Mouse (Mus musculus): ENCODE data around the gene Flnc. TPM values are rescaled to one million over a fixed set of nuclear protein-coding genes. Genes with fewer than 3 reads are reported as not detected.

The Flnc gene
- total and polyA plus RNA-seq, 2 experiments from 2014 or later: 1.8 to 19.4 TPM

GRCm38 (mm10) chr6:29431473-29431872 is 1.6 kb upstream of the Flnc start:
- H3K36me3 ChIP-seq (ENCODE audit: insufficient read depth, low read length): no peaks in the 10 kb centered on the region
- no peaks in the 10 kb centered on the region for H3K9me3 ChIP-seq (ENCODE audit: low read length)
- H3K4me3 ChIP-seq (ENCODE audit: low read length): no peak overlapping the region
- DNase-seq (ENCODE audit: low spot score): no peak
- H3K4me1 ChIP-seq (ENCODE audit: insufficient read depth, low read length): peaks cover 10% of the 10 kb centered on the region; the same call in 1 of the 2 replicates
- no peak overlapping the region for H3K9ac ChIP-seq (replicated peaks; ENCODE audit: low read length)
- H3K27ac ChIP-seq: no peak overlapping the region
- ATAC-seq: no peak
- peaks cover 13% of the 10 kb centered on the region for H3K27me3 ChIP-seq (ENCODE audit: insufficient read depth, low read length)
- no peak for TF ChIP-seq CTCF (IDR thresholded peaks at IDR 0.05; ENCODE audit: low read depth)
- no peak overlapping the region for H3K4me2 ChIP-seq (ENCODE audit: low read depth, low read length)
- WGBS: 17% methylated on average over 5 of the region's 5 CpGs

- DNase-seq (ENCODE audit: low spot score) (peak; percentile 7), ATAC-seq (no peak)
- Histone ChIP-seq H3K4me2 (ENCODE audit: low read depth, low read length) (no peak overlapping the region), H3K9ac (replicated peaks; ENCODE audit: low read length) (no peak overlapping the region), H3K27ac (no peak overlapping the region), H3K4me3 (ENCODE audit: low read length) (no peak overlapping the region), H3K36me3 (ENCODE audit: insufficient read depth, low read length) (no peaks in the 10 kb centered on the region), H3K27me3 (ENCODE audit: insufficient read depth, low read length) (peaks cover 13% of the 10 kb centered on the region), H3K9me3 (ENCODE audit: low read length) (no peaks in the 10 kb centered on the region), H3K4me1 (ENCODE audit: insufficient read depth, low read length) (peaks cover 16% of the 10 kb centered on the region; the same call in 1 of the 2 replicates)
- no peak for TF ChIP-seq CTCF (IDR thresholded peaks at IDR 0.05; ENCODE audit: low read depth)
- 21% methylated on average over 3 of the region's 3 CpGs for WGBS
These were observed 900 bp upstream of the Flnc start for GRCm38 (mm10) chr6:29432156-29432555.

- no peak for DNase-seq (ENCODE audit: low spot score)
These were observed 399 bp upstream of the Flnc start for GRCm38 (mm10) chr6:29432676-29433037.

GRCm38 (mm10) chr6:29433804-29434795 is 1.0 kb downstream of the Flnc start:
- DNase-seq (ENCODE audit: low spot score): peak; percentile 23

More at GRCm38 (mm10) chr6:29432676-29433037, 399 bp upstream of the Flnc start:
- no peaks in the 10 kb centered on the region for H3K9me3 ChIP-seq (ENCODE audit: low read length)
- H3K4me3 ChIP-seq (ENCODE audit: low read length): peak overlapping the region; percentile 36
- peak overlapping the region; percentile 60 for H3K4me2 ChIP-seq (ENCODE audit: low read depth, low read length)
- H3K9ac ChIP-seq (replicated peaks; ENCODE audit: low read length): peak overlapping the region; percentile 38
- peaks cover 13% of the 10 kb centered on the region for H3K27me3 ChIP-seq (ENCODE audit: insufficient read depth, low read length)
- no peak overlapping the region for H3K27ac ChIP-seq
- H3K36me3 ChIP-seq (ENCODE audit: insufficient read depth, low read length): no peaks in the 10 kb centered on the region
- no peak for TF ChIP-seq CTCF (IDR thresholded peaks at IDR 0.05; ENCODE audit: low read depth)
- ATAC-seq: no peak
- peaks cover 16% of the 10 kb centered on the region; the same call in 1 of the 2 replicates for H3K4me1 ChIP-seq (ENCODE audit: insufficient read depth, low read length)

GRCm38 (mm10) chr6:29434911-29435691 is 2.0 kb downstream of the Flnc start:
- Histone ChIP-seq H3K4me2 (ENCODE audit: low read depth, low read length) (peak overlapping the region; percentile 60), H3K36me3 (ENCODE audit: insufficient read depth, low read length) (no peaks in the 10 kb centered on the region), H3K4me3 (ENCODE audit: low read length) (0 out of 2 replicates have a peak overlapping the region, but pooled peaks have one; percentile 3), H3K27me3 (ENCODE audit: insufficient read depth, low read length) (peaks cover 13% of the 10 kb centered on the region), H3K9me3 (ENCODE audit: low read length) (no peaks in the 10 kb centered on the region), H3K4me1 (ENCODE audit: insufficient read depth, low read length) (peaks cover 16% of the 10 kb centered on the region; the same call in 1 of the 2 replicates), H3K27ac (peak overlapping the region; percentile 64; the same call in 1 of the 2 replicates), H3K9ac (replicated peaks; ENCODE audit: low read length) (no peak overlapping the region)
- 9% methylated on average over 10 of the region's 13 CpGs for WGBS
- ATAC-seq (peak; percentile 58), DNase-seq (ENCODE audit: low spot score) (peak; percentile 69)
- TF ChIP-seq CTCF (IDR thresholded peaks at IDR 0.05; ENCODE audit: low read depth): no peak

More at GRCm38 (mm10) chr6:29433804-29434795, 1.0 kb downstream of the Flnc start:
- Histone ChIP-seq H3K9me3 (ENCODE audit: low read length) (no peaks in the 10 kb centered on the region), H3K36me3 (ENCODE audit: insufficient read depth, low read length) (no peaks in the 10 kb centered on the region), H3K4me1 (ENCODE audit: insufficient read depth, low read length) (peaks cover 16% of the 10 kb centered on the region; the same call in 1 of the 2 replicates), H3K9ac (replicated peaks; ENCODE audit: low read length) (0 out of 2 replicates have a peak overlapping the region, but pooled peaks have one; percentile 38), H3K4me3 (ENCODE audit: low read length) (peak overlapping the region; percentile 36), H3K27me3 (ENCODE audit: insufficient read depth, low read length) (peaks cover 13% of the 10 kb centered on the region), H3K4me2 (ENCODE audit: low read depth, low read length) (peak overlapping the region; percentile 60), H3K27ac (peak overlapping the region; percentile 32; the same call in 1 of the 2 replicates)
- 9% methylated on average over 27 of the region's 27 CpGs for WGBS
- no peak for ATAC-seq
- TF ChIP-seq CTCF (IDR thresholded peaks at IDR 0.05; ENCODE audit: low read depth): no peak

- 16% methylated on average over 6 of the region's 6 CpGs for WGBS
- Histone ChIP-seq H3K4me1 (ENCODE audit: insufficient read depth, low read length) (peaks cover 16% of the 10 kb centered on the region; the same call in 1 of the 2 replicates), H3K27ac (peak overlapping the region; percentile 64; the same call in 1 of the 2 replicates), H3K4me2 (ENCODE audit: low read depth, low read length) (peak overlapping the region; percentile 60), H3K4me3 (ENCODE audit: low read length) (no peak overlapping the region), H3K9ac (replicated peaks; ENCODE audit: low read length) (no peak overlapping the region), H3K9me3 (ENCODE audit: low read length) (no peaks in the 10 kb centered on the region), H3K27me3 (ENCODE audit: insufficient read depth, low read length) (peaks cover 13% of the 10 kb centered on the region), H3K36me3 (ENCODE audit: insufficient read depth, low read length) (no peaks in the 10 kb centered on the region)
- DNase-seq (ENCODE audit: low spot score): peak; percentile 61
- TF ChIP-seq CTCF (IDR thresholded peaks at IDR 0.05; ENCODE audit: low read depth): no peak
- ATAC-seq: peak; percentile 52
These were observed 2.9 kb downstream of the Flnc start for GRCm38 (mm10) chr6:29435940-29436451.

All from hindbrain, postnatal 0 days (tissue).